Mouse (Mus musculus): ENCODE data around the gene Spp2.

Gene Spp2

DNA sequence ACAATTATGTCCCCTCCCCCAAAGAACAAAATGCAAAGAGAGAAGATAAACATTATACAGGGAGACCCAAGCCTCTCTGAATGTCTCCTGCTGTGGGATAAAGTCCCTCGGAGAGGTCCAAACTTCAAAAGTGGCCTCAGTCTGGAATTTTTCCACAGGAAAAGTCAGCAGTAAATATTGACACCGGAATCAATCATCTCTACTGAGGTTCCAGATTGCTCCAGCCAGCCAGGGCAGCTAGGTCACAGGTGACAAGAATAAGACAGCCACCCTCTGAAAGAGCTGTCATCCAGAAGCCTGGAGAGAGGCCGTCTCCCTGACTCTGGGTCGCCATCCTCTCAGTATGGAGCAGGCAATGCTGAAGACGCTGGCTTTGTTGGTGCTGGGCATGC, at the start of gene Spp2:
Gene Spp2, plus strand, starts transcription at position 155 of the 392 bp plus-strand sequence.
- no peak for DNase-seq (ENCODE audit: low spot score)

DNA sequence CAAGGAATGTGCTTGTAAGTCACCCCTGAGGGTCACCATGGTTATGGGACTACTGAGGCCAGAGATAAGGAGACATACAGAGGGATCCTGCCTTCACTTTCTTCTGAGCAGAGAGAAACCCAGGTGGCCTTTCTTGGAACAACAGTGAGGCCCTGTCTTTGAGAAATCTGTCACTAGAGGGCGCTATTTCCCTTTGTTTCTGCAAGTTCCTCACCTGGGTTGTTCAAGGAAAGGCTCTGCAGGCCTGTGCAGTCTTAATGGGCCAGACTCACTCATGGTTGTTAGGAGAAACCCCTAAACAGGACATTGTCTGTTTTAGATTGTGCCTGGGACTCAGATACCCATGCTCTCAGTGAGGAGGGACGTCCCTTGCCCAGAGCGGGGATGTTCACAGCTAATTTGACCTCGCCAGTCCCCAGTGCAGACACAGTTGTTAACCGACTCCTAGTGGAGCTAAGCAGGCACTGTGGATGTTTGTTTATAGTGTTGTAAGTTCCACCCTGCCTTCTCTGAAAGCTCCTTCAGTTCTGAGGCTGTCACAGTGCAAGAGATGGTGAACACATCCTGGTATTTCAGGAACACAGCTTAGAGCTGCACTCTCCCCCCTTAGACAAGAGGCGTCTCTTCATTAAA, 49.2 kb upstream of the Spp2 start:
- peak; percentile 45 for DNase-seq (ENCODE audit: low spot score)

DNA sequence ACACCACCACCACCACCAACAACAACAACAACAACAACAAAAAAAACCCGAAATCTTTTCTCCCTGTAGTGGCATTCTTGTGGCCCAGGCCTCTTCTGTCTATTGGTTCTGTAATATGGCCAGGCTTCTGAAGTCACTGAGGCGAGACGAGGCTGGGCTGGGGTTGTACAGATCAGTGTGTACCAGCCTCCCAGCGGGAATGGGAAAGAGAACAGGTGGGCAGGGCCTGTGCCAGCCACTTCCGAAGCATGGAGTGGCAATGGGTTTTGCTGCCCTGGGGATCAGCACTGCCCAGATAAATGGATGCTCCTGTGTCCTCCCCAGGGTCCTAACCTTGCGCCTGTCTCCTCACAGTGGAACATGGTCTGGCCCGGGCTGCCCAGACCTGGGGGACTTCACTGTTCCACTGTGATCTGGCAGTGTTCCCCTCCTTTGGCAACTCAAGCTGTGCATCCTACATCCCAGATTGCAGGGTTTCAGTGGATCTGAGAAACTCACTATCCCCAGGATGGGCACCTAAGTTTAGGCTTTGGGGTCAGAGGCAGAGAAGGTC, 48.6 kb upstream of the Spp2 start:
- no peak for DNase-seq (ENCODE audit: low spot score)

DNA sequence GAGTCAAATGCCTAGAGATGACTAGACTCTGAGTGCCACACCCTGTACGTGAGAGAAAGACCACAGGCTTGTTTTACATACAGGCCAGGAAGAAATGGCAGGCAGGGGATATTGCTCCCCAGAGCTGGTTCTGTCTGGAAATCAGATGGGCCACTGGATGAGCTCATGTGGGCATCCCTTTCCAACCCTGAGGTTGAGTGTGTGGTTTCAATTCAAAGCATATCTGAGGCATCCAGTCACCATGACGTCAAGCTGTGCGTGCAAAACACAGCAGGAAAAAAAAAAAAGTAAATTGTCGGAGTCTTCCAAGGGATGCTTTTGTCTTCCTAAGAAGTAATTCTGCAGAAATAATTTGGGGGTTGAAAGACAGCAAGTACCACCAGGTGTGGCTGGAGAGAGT, 45.7 kb upstream of the Spp2 start:
- no peak for DNase-seq (ENCODE audit: low spot score)

DNA sequence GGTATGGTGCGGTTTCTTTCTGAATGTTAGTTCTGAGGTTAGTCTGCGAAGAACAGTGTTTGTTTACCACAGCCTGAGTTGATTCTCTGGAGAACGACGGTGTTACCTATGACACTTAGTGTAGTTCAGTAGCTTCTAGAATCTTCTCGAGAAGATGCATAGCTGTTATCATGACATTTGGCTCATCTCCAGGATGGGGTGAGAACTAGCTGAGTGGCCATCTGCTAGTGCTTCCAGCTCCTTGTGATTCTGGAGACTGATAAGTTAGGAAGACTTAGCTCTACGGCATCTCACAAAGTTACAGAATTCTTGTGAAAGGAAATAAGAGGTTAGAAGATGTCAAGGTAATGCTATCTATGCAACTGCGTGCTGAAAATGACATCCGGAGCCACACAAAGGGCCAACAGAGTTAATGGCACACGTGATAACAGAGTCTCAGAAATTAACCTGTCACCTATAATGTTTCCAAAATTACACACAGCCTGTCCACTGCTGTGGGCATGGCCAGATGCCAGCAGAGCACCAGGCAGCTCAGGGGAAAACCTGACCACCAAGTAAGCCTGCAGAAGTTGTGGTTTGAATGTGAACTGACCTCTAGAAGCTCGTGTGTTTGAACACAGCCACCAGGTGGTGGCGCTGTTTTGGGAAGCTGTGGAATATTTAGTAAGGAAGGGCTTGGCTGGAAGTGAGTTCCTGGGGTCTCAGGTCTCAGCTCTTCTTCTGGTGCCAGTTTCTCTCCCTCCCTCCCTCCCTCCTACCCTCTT, 39.7 kb upstream of the Spp2 start:
- DNase-seq (ENCODE audit: low spot score), result no peak

DNA sequence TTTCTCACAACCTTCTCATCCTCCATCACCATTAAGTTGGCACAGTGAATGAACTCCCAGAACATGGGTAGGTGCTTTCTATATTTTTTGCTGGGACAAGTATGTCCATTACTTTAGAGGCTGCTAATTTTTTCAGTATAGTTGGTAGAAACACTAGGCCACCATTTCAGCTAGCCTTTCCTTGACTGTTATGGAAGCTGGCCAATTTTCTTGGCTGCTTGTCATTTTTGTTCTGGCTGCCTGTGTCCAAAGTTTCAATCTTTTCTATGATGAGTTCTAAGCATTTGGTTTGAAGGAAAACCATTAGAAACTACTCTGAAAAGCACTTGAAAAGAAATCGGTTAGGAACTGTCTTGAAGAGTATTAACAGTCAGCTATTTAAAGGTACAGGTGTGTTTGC, 28.3 kb upstream of the Spp2 start:
- DNase-seq (ENCODE audit: low spot score), result no peak

DNA sequence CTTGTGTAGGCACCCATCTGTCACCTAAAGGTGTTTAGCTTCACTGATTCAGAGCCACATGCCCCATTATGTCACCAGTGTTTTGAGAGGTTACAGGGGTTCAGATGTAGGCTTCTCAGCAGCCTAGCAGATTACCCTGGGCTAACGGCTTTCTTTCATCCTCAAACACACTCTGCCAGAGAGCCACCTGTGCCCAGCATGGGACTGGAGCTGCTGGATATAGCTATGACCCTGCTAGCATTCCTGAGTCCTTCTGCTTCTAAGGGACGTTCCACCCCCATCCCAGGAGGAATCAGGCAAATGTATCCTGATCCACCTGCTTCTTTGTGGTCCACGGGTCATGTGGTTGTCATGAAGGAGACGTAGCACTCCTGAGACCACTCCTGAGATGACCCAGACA, 15.1 kb upstream of the Spp2 start:
- no peak for DNase-seq (ENCODE audit: low spot score)

DNA sequence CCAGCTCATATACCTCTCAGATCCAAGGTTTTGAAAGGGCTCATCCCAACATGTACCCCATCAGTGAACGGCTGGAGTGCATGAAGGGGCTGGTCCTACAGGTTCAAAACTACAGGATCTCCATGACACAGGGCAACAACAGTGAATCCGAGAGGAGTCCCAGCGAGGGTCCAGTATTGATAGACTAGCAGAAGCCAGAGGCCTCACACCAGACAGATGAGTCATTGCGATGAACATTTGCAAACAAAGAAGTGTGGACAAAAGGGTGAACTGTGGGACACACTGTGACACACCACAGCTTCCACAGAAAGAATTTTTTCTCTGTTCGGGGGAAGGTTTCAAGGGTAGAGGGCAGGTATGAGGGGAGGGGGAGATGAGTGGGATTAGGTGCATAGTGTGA, 13.4 kb upstream of the Spp2 start:
- DNase-seq (ENCODE audit: low spot score), result no peak

DNA sequence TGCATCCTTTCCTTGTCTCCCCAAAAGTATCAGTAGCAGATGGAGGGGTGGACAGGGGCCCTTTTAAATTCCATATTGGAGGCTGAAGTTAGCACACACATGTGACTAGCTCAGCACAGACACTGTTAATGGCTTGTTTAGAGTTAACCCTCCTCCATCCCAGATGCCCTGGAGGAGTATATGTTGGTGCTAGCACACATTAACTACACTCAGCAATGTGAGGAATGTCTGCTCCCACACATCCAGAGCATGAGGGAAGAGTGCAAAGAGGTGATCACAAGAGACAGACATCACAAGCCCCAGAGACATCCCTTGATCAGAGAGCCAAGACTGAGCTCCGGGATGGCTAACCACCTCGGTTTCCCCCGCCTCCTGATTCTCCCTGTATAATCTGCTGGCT, 3.4 kb upstream of the Spp2 start:
- DNase-seq (ENCODE audit: low spot score), result no peak

DNA sequence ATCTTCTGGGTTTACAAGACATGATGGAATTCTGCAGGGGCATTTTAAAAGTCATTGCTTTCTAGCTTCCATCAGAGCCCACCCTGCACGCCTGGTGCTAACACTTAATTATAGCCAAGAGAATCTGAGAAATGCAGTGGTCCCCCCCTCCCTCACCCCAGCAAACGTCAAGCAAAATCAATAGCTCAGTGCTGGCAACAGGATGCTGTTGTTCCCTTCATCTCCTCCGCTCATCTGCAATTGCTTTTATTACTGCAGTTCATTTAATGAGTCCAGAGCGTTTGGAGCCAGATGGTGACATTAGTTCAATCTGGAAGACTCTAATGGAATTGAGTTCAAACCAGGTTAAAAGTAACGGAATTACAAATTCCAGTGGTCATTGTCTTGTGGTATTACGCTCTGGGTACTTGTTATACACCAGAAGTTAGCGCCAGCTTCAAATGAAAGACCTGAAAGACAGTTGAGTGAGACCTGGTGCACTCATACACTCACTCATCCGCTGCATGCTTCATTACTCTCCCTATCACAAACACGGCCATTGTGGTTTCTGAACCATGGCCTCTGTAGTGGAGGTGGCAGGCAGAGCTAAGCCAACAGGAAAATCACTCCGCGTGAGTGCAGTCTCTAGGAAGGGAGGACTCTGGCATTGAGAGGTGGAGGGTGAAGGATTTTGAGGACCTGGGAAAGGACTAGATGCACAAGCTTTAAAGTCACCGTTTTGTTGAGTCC, 519 bp upstream of the Spp2 start:
- no peak for DNase-seq (ENCODE audit: low spot score)

DNA sequence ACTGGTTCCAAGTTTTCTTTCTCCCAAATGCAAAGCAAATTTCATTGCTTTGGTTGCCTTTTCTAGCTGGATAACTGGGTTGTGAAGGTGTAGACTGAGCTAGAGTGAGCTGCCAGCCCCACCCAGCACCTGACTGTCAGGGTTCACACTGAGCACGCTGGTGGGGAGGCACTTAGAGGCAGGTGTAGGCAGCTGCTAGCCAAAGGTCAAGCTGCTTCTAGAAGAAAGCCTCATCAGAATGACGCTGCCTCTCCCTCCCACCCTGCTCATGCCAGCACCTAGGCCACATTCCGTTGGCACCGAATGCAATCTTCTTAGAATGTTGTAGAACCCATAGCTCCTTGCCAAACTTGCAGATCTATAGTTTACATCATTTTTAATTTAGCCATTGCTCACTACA, 1.6 kb downstream of the Spp2 start:
- DNase-seq (ENCODE audit: low spot score), result no peak

DNA sequence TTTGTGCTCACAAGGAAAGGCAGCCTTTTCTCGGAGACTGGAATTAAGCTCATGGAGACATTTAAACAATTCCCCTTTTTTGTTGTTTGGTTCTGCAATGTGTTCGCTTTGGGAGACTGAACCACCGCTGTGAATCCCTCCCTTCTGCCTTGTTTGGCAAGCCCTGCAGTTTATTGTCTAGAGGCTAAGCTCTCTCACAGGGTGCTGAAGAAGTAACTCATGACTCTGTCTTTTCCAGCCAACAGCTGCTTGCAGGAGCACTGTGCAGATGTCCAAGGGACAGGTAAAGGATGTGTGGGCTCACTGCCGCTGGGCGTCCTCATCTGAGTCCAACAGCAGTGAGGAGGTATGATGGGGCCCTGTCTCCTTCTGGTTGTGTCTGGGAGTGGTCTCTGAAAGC, 5.3 kb downstream of the Spp2 start:
- no peak for DNase-seq (ENCODE audit: low spot score)

DNA sequence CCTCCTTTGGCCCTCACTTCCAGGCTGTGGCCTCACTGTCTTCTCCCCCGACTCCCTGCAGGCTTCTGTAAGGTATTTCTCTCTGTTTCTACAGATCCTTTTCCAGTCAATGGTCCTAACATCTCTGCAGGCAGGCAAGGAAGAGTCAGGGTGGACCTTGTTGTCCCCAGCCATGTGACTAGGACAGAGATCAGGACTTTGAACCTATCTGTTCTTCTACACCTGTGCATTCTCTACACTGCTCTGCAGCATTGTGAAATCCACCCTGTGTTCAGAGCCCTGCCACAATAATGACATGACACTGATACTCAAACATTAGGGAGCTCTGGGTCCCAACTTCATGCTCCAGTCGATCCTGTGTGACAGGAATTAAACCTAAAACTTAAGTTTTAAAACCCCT, 12.2 kb downstream of the Spp2 start:
- DNase-seq (ENCODE audit: low spot score), result no peak

DNA sequence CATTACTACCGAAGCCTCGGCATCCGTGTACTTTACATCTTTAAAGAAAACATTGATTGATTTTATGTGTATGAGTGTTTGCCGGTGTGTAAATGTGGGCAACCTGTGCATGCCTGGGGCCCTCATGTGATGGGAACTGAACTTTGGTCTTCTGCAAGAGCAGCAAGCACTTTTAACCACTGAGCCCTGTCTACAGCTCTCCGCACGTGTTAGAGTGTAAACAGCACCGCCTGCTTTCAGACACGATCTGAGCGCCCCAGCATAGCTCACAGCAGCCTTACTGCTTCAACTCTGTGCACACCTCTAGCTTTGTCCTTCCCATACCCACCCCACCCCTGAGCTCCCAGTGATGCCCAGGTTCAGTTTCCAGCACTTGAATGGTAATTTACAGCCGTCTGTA, 15.3 kb downstream of the Spp2 start:
- no peak for DNase-seq (ENCODE audit: low spot score)

DNA sequence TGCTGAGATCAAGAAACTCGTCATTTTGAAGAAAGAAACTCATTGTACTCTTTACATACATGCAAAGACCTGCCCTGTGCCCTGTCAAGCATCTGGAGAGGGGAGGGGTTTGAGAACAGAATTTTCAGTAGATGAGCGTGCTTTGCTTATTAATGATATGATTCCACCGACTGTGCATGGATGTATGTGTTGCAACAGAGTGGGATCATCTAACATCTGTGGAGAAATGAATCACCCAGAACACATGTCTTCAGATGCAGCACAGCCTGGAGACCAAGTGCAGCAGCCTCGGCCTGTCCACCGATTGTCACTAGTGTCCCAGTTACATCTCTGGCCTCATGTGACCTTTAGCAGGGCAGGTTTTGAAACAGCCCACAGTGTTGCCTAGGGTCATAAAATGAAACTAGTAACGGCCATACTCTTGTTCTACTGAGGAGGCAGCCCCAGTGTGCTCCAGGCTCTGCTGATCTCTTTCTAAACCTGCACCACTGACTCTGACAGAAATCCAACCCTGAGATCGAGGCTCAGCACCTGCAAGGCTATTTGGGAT, 16.2 kb downstream of the Spp2 start:
- DNase-seq (ENCODE audit: low spot score), result no peak

DNA sequence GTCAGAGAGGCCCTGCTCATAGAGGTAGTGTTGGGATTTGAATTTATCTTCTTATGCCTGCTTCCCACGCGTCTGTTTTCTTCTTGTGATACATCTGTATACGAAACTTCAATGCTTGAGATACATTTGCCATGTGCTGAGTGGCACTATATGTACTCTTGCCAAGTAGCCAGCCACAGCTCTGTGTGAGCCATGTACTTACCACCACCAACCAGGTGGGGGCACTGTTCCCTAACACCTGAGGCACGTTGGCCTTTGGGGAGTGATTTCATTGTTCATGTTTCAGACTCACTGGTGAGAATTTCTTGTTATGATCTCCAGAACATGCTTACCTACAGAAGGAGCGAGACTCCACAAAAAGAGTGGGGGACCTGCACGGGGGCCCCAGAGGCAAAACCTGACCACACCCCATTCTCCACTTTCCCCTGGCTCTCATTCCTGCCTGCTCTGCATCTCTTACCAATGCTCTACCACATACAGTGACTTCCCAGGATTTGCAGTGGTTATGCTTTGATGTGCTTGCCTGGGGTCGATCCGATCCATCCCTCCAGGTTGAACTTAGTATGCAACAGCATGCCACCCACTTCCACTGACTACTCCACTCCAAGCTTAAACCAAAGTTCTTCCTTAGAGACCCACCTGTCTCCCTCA, 18.0 kb downstream of the Spp2 start:
- DNase-seq (ENCODE audit: low spot score), result peak; percentile 77

DNA sequence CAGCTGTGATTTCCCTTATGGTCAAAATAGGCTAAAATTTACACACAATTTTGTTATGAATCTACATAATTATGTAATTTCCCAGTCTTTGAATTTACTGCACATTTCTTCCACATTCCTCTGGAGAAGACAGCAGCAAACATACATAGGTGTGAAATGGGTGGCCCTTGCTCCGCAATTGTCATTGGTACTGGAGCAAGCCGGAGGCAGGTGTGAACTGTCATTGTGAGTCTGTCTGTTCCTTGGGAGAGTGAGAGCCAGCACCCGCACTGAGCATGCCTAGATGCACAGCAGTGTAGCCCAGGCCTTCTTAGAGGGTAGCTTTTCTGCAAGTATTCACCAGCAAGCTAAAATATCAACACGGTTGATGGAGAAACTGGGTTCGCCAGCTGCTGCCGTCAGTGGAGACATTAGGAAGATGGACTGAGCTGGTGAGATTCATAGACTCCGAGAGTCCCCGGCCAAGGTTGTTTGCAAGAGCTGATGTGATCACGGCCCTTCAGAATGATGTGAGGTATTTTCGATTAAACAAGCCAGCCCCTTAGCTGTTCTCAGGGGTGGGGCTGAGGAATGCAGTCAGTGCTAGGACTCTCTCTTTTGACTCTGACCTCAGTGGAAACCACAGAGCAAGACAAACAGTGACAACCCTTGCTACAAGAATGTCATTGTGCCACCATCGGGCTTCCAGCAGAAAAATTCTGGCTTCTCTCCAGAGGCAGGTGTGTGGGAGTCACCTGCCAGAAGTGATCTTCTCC, 21.4 kb downstream of the Spp2 start:
- DNase-seq (ENCODE audit: low spot score), result peak; percentile 62

DNA sequence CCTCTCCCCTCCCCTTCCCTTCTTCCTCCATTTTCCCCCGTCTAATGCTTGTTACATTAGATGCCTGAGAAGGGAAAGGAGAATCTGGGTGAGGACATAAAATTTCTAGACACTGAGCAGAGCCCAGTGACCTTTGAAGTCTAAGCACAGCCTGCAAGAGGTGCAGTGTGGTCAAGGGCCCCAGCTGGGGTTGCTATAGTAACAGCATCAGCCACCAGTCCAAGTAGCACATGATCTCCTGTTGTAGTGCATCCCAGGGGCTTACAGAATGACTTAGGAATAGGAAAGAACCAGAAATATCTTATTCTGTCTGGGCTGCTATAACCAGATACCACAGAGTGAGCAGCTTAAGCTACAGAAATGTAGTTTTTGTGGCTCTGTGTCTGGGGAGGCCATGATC, 22.7 kb downstream of the Spp2 start:
- DNase-seq (ENCODE audit: low spot score), result no peak

DNA sequence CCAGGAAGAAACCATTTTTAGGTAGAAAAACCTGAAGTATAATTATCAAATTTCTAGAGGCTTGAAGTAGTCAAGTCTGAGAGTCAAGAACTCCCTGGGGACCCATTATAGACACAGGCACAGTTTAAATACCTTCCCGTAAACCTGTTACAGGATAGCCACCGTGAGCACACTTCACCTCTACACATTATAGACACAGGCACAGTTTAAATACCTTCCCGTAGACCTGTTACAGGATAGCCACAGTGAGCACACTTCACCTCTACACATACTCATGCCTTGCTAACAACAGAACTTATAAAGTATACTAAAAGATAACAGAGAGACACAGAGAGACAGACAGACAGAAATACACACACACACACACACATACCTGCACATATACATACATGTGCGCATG, 24.5 kb downstream of the Spp2 start:
- no peak for DNase-seq (ENCODE audit: low spot score)

DNA sequence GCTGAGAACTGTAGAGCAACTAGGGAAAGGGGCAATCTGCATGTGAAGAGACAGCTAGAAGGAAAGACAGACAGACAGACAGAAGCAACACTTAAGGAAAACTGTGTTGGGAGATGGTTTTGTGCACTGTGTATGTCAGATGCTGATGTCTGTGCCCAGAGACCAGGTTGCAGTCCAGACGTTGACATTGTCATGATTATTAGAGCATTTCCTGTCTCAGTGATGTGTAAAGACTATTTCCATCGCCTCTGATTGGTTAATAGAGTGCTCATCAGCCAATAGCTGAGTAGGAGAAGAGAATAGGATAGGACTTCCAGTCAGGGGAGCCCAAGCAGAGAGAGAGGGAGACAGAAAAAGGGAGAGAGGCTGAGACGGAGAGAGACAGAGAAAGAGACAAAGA, 25.8 kb downstream of the Spp2 start:
- DNase-seq (ENCODE audit: low spot score), result no peak

DNA sequence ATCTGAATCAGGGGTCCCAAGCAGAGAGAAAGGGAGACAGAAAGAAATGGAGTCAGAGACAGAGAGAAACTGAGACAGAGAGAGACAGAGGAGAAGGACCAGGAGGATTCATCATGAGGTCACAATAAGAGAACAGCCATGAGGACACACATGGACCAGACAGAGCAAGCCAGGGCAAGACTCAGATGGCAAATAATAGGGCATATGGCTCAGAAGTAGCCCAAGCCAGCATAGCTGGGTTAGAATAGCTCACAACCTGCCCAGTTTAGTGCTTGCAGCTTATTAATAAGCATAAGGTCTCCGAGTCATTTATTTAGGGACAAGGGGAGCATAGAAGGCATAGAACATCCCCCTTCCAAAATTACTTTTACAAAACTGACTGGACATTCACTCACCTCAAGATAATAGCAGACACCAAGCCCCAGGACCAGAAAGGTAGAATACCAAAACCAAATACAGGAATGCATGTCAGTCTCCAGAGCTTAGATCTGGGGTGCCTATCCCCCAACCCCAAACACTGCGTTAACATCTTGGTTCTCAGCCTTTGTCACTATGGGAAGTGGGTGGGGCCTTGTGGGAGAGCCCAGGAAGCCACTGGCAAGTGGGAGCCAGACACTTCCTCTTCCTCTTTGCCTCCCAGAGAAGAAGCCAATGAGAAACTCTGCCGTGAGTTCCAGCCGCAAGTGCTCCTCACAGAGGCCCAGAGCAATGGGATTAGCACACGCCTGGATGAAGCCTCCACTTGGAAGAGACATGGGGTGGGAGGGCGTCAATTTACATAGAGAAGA, 26.5 kb downstream of the Spp2 start:
- no peak for DNase-seq (ENCODE audit: low spot score)

All from lung, postnatal 25 days (tissue).